Mouse (Mus musculus): ENCODE data around the gene Foxo4. TPM values are rescaled to one million over a fixed set of nuclear protein-coding genes. Genes with fewer than 3 reads are reported as not detected.
A peak's percentile ranks its signal among the peaks of the same experiment; 100 is the strongest.

Foxo4 gene
- polyA plus RNA-seq, 1 experiment from 2014 or later = 1.7 TPM

- ATAC-seq (ENCODE audit: low read depth) = no peak
- 79% methylated on average over 6 of the region's 6 CpGs for WGBS (ENCODE audit: insufficient replicate concordance)
- no peak overlapping the region for H3K4me2 ChIP-seq (ENCODE audit: low read depth, low read length)
These were observed 12.3 kb downstream of the Foxo4 start for GRCm38 (mm10) chrX:101266631-101267030.

DNA sequence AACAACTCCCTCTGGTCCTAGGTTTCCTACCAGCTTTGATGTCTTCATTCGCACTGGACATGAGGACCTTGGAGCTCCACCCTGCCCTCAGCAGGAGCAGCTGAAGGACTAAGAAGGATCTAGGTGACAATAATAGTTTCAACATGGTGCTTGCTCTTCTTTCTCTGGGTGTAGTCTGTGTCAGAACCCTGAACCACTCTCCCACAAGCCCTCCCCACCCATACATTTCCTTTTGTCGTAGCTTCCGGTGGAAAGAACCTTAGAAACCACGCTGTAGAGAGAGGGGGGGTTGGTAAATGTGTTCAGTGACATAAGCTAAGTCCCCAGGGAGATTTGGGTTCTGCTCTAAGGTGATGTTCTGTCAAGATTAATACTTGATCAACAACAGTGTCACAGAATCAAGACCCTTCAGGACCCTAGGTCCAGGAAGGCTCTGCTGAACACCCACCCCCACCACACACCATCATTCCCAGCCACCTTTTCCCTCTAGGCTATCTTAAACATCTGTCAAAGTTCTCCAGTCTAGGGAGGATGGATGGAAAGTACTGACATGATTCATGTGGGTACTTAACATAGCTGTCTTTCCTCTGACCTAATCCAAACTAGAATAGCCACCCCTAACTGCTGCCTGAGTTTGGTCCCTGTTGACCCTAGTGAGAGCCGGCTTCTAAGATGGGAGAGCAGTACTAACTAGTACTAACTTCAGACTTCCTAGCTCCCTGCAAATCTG is 13.9 kb downstream of the Foxo4 start, which contains the start of gene Il2rg:
Gene Il2rg, minus strand, starts transcription at position 231 of the 730 bp plus-strand sequence.
- Histone ChIP-seq H3K4me2 (ENCODE audit: low read depth, low read length) (no peak within 1 kb of the TSS), H3K9me3 (replicated peaks; ENCODE audit: control insufficient read depth, low read length) (no peaks in the 10 kb centered on the region), H3K36me3 (ENCODE audit: control insufficient read depth, insufficient read depth) (no peaks in the 10 kb centered on the region), H3K4me3 (ENCODE audit: low read depth, low read length) (peak within 1 kb of the TSS; percentile 21; the same call in 1 of the 2 replicates), H3K4me1 (ENCODE audit: control insufficient read depth, low read depth, low read length) (peaks cover 1% of the 10 kb centered on the region), H3K27me3 (ENCODE audit: control insufficient read depth, insufficient read depth, low read depth, low read length) (no peaks in the 10 kb centered on the region; the same call in 1 of the 2 replicates), H3K9ac (ENCODE audit: low read depth, low read length) (no peak within 1 kb of the TSS), H3K27ac (ENCODE audit: low read length) (no peak within 1 kb of the TSS)
- ATAC-seq (ENCODE audit: low read depth) = no peak
- WGBS (ENCODE audit: insufficient replicate concordance) = 36% methylated on average over 5 of the region's 5 CpGs

More at GRCm38 (mm10) chrX:101266631-101267030, 12.3 kb downstream of the Foxo4 start:
- Histone ChIP-seq H3K4me3 (ENCODE audit: low read depth, low read length) (no peak overlapping the region), H3K4me1 (ENCODE audit: control insufficient read depth, low read depth, low read length) (no peaks in the 10 kb centered on the region; the same call in 1 of the 2 replicates), H3K27ac (ENCODE audit: low read length) (no peak overlapping the region), H3K36me3 (ENCODE audit: control insufficient read depth, insufficient read depth) (no peaks in the 10 kb centered on the region), H3K9ac (ENCODE audit: low read depth, low read length) (no peak overlapping the region), H3K9me3 (replicated peaks; ENCODE audit: control insufficient read depth, low read length) (no peaks in the 10 kb centered on the region), H3K27me3 (ENCODE audit: control insufficient read depth, insufficient read depth, low read depth, low read length) (no peaks in the 10 kb centered on the region; the same call in 1 of the 2 replicates)

DNA sequence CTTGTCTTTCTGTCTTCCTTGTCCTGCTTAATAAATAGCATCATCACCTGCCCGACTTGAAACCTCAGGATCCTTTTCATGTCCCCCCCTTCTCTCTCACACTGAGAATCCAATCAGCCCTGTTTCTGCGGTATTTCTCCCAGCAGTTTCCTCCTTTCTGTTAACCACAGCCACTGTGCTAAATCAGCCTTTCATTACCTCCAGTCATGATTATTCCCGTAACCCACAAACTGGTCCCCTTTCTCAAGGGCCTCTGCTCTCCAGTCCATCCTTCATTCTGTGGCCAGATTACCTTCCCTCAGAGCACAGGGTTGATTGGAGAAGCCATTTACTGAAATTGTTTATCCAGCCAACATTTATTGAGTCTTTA is 14.4 kb downstream of the Foxo4 start, which contains the start of gene Gm20489:
Gene Gm20489, minus strand, starts transcription at position 269 of the 370 bp plus-strand sequence.
- peak within 1 kb of the TSS; percentile 21; the same call in 1 of the 2 replicates for H3K4me3 ChIP-seq (ENCODE audit: low read depth, low read length)
- H3K4me1 ChIP-seq (ENCODE audit: control insufficient read depth, low read depth, low read length) = peaks cover 3% of the 10 kb centered on the region
- 27% methylated on average over 3 of the region's 3 CpGs for WGBS (ENCODE audit: insufficient replicate concordance)
- H3K27me3 ChIP-seq (ENCODE audit: control insufficient read depth, insufficient read depth, low read depth, low read length) = no peaks in the 10 kb centered on the region; the same call in 1 of the 2 replicates
- no peak within 1 kb of the TSS for H3K27ac ChIP-seq (ENCODE audit: low read length)
- ATAC-seq (ENCODE audit: low read depth) = no peak
- no peak within 1 kb of the TSS for H3K9ac ChIP-seq (ENCODE audit: low read depth, low read length)
- H3K36me3 ChIP-seq (ENCODE audit: control insufficient read depth, insufficient read depth) = no peaks in the 10 kb centered on the region
- no peaks in the 10 kb centered on the region for H3K9me3 ChIP-seq (replicated peaks; ENCODE audit: control insufficient read depth, low read length)
- no peak within 1 kb of the TSS for H3K4me2 ChIP-seq (ENCODE audit: low read depth, low read length)

DNA sequence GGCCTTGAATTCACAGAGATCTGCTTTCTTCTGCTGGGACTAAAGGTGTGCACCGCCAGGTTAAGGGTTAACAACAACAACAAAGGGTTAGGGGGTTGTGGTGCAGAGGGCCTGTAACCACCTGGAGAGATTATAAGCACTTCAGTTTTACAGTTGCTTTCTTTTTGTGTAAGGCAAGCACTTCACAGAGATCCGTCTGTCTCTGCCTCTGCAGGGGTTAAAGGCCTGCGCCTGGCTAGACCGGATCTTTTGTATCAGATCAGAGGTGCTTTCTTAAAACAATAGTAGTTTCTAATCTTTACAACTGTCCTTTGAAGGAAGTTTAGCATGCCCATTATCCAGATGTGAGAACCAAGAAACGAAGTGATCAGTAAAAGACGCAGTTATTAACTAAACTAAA is 19.1 kb downstream of the Foxo4 start:
- Histone ChIP-seq H3K4me1 (ENCODE audit: control insufficient read depth, low read depth, low read length) (peaks cover 7% of the 10 kb centered on the region), H3K4me3 (ENCODE audit: low read depth, low read length) (peak overlapping the region; percentile 69), H3K9ac (ENCODE audit: low read depth, low read length) (peak overlapping the region; percentile 47), H3K36me3 (ENCODE audit: control insufficient read depth, insufficient read depth) (peaks cover 9% of the 10 kb centered on the region), H3K4me2 (ENCODE audit: low read depth, low read length) (peak overlapping the region; percentile 59), H3K27ac (ENCODE audit: low read length) (no peak overlapping the region), H3K9me3 (replicated peaks; ENCODE audit: control insufficient read depth, low read length) (no peaks in the 10 kb centered on the region), H3K27me3 (ENCODE audit: control insufficient read depth, insufficient read depth, low read depth, low read length) (no peaks in the 10 kb centered on the region)
- 32% methylated on average over 6 of the region's 6 CpGs for WGBS (ENCODE audit: insufficient replicate concordance)
- ATAC-seq (ENCODE audit: low read depth) = no peak

DNA sequence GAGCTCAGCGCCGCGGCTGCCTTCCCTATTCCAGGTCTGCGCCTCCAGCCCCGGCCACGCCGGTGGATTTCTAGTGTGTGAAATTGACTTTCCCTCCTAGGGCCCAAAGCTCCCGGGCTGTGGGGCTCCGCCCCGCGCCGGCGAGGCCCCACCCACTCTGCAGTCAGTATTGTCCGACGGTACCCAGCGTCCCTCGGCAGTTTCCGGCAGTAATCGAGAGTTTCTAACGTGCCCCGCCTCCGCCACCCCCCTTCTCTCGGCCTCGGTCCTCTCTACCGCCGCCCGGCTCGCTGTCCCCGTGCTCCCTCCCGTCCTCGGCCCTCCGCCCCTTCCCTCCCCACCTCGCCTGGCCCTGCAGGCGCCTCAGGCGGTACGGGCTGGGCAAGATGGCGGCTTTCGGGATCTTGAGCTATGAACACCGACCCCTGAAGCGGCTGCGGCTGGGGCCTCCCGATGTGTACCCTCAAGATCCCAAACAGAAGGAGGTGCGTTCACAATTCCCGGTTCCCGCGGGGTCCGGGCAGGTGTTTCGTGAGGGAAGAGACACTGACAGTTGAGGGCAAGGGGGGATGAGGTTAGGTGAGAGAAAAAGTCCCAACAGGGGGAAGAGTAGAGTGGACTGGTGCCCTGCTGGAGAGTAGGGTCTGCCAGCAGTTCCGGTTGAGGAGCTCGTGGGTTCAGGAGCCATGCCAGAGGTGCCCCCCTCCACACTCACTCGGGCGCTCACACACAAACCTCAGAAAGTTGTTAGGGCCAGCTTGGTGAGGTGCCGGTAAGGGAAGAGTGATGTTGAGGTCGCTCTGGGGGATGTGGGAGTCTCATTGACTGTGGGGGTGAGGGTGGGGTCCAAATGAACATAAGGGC is 19.8 kb downstream of the Foxo4 start, which contains the start of gene Med12:
Gene Med12, plus strand, starts transcription at position 156 of the 864 bp plus-strand sequence.
- no peaks in the 10 kb centered on the region for H3K27me3 ChIP-seq (ENCODE audit: control insufficient read depth, insufficient read depth, low read depth, low read length)
- H3K4me2 ChIP-seq (ENCODE audit: low read depth, low read length) = peak within 1 kb of the TSS; percentile 65
- H3K4me1 ChIP-seq (ENCODE audit: control insufficient read depth, low read depth, low read length) = peaks cover 7% of the 10 kb centered on the region
- H3K36me3 ChIP-seq (ENCODE audit: control insufficient read depth, insufficient read depth) = peaks cover 12% of the 10 kb centered on the region
- peak within 1 kb of the TSS; percentile 78 for H3K9ac ChIP-seq (ENCODE audit: low read depth, low read length)
- no peaks in the 10 kb centered on the region for H3K9me3 ChIP-seq (replicated peaks; ENCODE audit: control insufficient read depth, low read length)
- peak within 1 kb of the TSS; percentile 65 for H3K27ac ChIP-seq (ENCODE audit: low read length)
- peak; percentile 96 for ATAC-seq (ENCODE audit: low read depth)
- WGBS (ENCODE audit: insufficient replicate concordance) = 17% methylated on average over 54 of the region's 54 CpGs
- H3K4me3 ChIP-seq (ENCODE audit: low read depth, low read length) = peak within 1 kb of the TSS; percentile 69

- H3K4me1 ChIP-seq (ENCODE audit: control insufficient read depth, low read depth, low read length) = peaks cover 16% of the 10 kb centered on the region
- H3K27me3 ChIP-seq (ENCODE audit: control insufficient read depth, insufficient read depth, low read depth, low read length) = no peaks in the 10 kb centered on the region
- no peak overlapping the region for H3K27ac ChIP-seq (ENCODE audit: low read length)
- H3K4me2 ChIP-seq (ENCODE audit: low read depth, low read length) = no peak overlapping the region
- no peak for ATAC-seq (ENCODE audit: low read depth)
- no peak overlapping the region for H3K9ac ChIP-seq (ENCODE audit: low read depth, low read length)
- H3K9me3 ChIP-seq (replicated peaks; ENCODE audit: control insufficient read depth, low read length) = no peaks in the 10 kb centered on the region
- H3K4me3 ChIP-seq (ENCODE audit: low read depth, low read length) = no peak overlapping the region
- 77% methylated on average over 6 of the region's 6 CpGs for WGBS (ENCODE audit: insufficient replicate concordance)
- peaks cover 50% of the 10 kb centered on the region for H3K36me3 ChIP-seq (ENCODE audit: control insufficient read depth, insufficient read depth)
These were observed 28.5 kb downstream of the Foxo4 start for GRCm38 (mm10) chrX:101282813-101283212.

- Histone ChIP-seq H3K27ac (ENCODE audit: low read length) (0 out of 2 replicates have a peak overlapping the region, but pooled peaks have one; percentile 44), H3K4me3 (ENCODE audit: low read depth, low read length) (no peak overlapping the region), H3K4me1 (ENCODE audit: control insufficient read depth, low read depth, low read length) (peaks cover 40% of the 10 kb centered on the region), H3K9me3 (replicated peaks; ENCODE audit: control insufficient read depth, low read length) (no peaks in the 10 kb centered on the region), H3K9ac (ENCODE audit: low read depth, low read length) (no peak overlapping the region), H3K27me3 (ENCODE audit: control insufficient read depth, insufficient read depth, low read depth, low read length) (no peaks in the 10 kb centered on the region; the same call in 1 of the 2 replicates), H3K36me3 (ENCODE audit: control insufficient read depth, insufficient read depth) (peaks cover 40% of the 10 kb centered on the region), H3K4me2 (ENCODE audit: low read depth, low read length) (no peak overlapping the region)
- 22% methylated on average over 6 of the region's 6 CpGs for WGBS (ENCODE audit: insufficient replicate concordance)
- no peak for ATAC-seq (ENCODE audit: low read depth)
These were observed 31.2 kb downstream of the Foxo4 start for GRCm38 (mm10) chrX:101285534-101285933.

GRCm38 (mm10) chrX:101285953-101286670 is 31.8 kb downstream of the Foxo4 start:
- no peak for ATAC-seq (ENCODE audit: low read depth)
- H3K36me3 ChIP-seq (ENCODE audit: control insufficient read depth, insufficient read depth) = peaks cover 39% of the 10 kb centered on the region
- peaks cover 41% of the 10 kb centered on the region for H3K4me1 ChIP-seq (ENCODE audit: control insufficient read depth, low read depth, low read length)
- H3K27ac ChIP-seq (ENCODE audit: low read length) = peak overlapping the region; percentile 93
- no peaks in the 10 kb centered on the region for H3K9me3 ChIP-seq (replicated peaks; ENCODE audit: control insufficient read depth, low read length)
- H3K27me3 ChIP-seq (ENCODE audit: control insufficient read depth, insufficient read depth, low read depth, low read length) = no peaks in the 10 kb centered on the region; the same call in 1 of the 2 replicates
- peak overlapping the region; percentile 10; the same call in 1 of the 2 replicates for H3K9ac ChIP-seq (ENCODE audit: low read depth, low read length)
- 82% methylated on average over 14 of the region's 14 CpGs for WGBS (ENCODE audit: insufficient replicate concordance)
- no peak overlapping the region for H3K4me3 ChIP-seq (ENCODE audit: low read depth, low read length)
- no peak overlapping the region for H3K4me2 ChIP-seq (ENCODE audit: low read depth, low read length)

Data from liver, embryonic 16.5 days (tissue).